Mouse (Mus musculus) frontal cortex, adult 2 months (tissue): ENCODE data around the gene Chst3. TPM values are rescaled to one million over a fixed set of nuclear protein-coding genes. Genes with fewer than 3 reads are reported as not detected.
A peak's percentile ranks its signal among the peaks of the same experiment; 100 is the strongest.
"Not testable (repeated sequence)": the region's sequence is repeated elsewhere in the genome, so short reads cannot be mapped to it uniquely, and the experiment has no call there.

Experiments
- DNase-seq, 2 experiments: peaks; one replicate each; pipeline ENCODE4 v3.0.0; 2022; ENCODE audit warnings: low spot score in 1 of 2; ENCODE audit errors: extremely low spot score in 1 of 2
- polyA plus RNA-seq: library from polyadenylated mRNA; depleted of rRNA; stranded (reverse); fragments of >200 nt; gene quantifications from 2 replicates; pipeline ENCODE4 v1.2.3, GENCODE M21; 2012; rRNA removed

Gene Chst3
- 1.8 TPM in 2 replicates for polyA plus RNA-seq

GRCm38 (mm10) chr10:60218591-60219499 lies at the start of gene Chst3:
Gene Chst3, minus strand, starts transcription at chr10:60219260.
- DNase-seq, result no peak

DNA sequence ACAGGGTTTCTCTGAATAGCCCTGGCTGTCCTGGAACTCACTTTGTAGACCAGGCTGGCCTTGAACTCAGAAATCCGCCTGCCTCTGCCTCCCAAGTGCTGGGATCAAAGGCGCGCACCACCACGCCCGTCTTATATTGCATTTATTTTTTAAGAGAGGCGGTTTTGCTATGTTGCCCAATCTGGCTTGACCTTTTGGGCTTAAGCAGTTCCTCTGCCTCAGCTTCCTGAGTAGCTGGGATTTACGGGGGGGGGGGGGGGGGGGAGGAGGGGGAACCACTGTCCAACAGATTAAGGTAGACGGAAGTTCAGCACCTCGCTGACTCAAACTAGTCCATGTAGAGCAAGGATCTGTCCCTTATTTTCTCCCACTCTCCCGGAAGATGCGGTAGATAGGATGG lies 49.7 kb upstream of the Chst3 start:
- no peak for DNase-seq

DNA sequence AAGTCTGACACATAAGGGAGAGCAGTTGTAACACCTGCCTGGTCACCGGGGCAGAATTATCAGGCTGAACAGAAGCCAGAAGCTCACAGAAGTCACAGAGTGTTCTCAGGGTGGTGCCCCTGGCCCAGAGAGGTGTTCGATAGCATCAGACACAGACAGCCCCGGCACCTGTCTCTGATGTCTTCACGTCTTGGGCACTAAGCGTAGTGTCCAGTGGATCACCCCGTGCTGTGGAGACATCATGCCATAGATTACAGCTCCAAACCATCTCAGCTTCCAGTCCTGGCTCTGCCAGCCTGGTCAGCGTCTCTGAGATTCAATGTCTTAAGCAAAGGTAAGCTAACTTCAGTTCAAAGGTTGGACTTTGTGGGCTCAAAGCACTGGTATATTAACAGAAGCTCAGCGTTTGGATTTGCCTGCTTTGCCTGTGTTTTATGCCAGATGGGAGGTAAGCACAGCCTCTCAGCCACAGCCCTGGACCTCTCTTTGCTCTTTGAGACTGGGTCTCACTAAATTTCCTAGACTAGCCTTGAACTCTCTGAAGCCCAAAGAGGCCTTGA lies 47.9 kb upstream of the Chst3 start:
- no peak for DNase-seq

GRCm38 (mm10) chr10:60265252-60265651 lies 46.2 kb upstream of the Chst3 start:
- DNase-seq, result no peak

- DNase-seq, result no peak
These were observed 44.3 kb upstream of the Chst3 start for GRCm38 (mm10) chr10:60263351-60263750.

DNA sequence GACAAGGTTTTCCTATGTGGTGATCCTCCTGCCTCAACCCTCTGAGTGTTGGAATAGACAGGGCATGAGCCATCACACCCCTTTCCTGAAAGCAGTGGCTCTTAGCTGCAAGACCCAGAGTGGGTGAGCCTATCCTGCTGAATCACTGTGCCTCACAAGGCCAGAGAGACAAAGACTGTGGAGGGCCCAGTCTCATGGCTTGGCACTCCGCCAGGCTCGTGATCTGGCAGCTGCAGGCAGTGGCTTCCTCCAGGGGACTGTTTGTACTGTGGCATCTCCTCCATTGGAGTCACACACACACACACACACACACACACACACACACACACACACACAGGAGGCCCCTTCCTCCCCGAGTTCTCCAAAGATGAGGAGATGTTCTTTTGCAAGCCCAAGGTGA lies 43.3 kb upstream of the Chst3 start:
- peak in 1 of 2 experiments; percentile 78 for DNase-seq

GRCm38 (mm10) chr10:60261530-60261929 lies 42.5 kb upstream of the Chst3 start:
- DNase-seq, result no peak

- DNase-seq, result no peak
These were observed 41.7 kb upstream of the Chst3 start for GRCm38 (mm10) chr10:60260557-60261294.

GRCm38 (mm10) chr10:60257261-60257825 lies 38.3 kb upstream of the Chst3 start:
- no peak for DNase-seq

- no peak for DNase-seq
These were observed 37.0 kb upstream of the Chst3 start for GRCm38 (mm10) chr10:60256088-60256487.

GRCm38 (mm10) chr10:60252606-60253005 lies 33.5 kb upstream of the Chst3 start:
- no peak for DNase-seq

DNA sequence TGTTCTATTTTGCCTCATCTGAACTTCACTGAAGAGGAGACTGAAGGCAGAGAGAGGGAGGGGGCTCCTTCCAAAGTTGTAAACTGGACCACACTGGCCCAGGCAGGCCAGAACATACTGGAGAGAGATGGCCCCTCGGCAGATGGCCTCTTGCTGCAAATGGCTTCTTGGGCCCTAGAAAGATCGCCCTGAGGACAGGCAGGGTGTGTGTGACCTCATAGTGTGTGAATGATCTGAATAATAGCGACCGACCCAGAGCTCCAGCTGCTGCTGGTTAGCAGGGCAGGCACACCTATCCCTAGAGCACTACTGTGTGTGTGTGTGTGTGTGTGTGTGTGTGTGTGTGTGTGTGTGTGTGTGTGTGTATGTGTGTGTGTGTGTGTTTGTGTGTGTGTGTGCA lies 33.1 kb upstream of the Chst3 start:
- no peak for DNase-seq

GRCm38 (mm10) chr10:60250426-60250965 lies 31.4 kb upstream of the Chst3 start:
- DNase-seq, result no peak

GRCm38 (mm10) chr10:60248345-60248744 lies 29.3 kb upstream of the Chst3 start:
- not testable (repeated sequence) for DNase-seq

- peak in 1 of 2 experiments; percentile 75 for DNase-seq
These were observed 27.5 kb upstream of the Chst3 start for GRCm38 (mm10) chr10:60246519-60246918.

GRCm38 (mm10) chr10:60245635-60246034 lies 26.6 kb upstream of the Chst3 start:
- no peak for DNase-seq

DNA sequence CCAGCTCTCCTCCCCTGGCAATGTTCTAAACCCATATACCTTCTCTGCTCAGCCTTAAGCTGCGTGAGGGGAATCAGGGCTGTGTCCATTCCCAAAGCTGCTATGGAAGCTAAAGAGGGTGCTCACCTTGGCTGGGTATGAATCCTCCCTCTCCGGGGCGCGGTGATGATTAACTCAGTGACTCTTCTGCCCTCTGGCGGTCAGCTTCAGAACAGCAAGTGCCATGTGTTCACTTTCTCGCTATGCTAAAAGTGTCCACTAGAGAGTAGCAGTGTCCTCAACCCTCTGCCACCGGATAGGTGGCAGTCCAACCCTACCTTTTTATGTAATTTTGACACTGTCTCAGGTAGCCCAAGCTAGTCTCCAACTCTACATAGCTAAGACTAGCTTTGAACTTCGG lies 26.0 kb upstream of the Chst3 start:
- peak; percentile 87 to 99 for DNase-seq

DNA sequence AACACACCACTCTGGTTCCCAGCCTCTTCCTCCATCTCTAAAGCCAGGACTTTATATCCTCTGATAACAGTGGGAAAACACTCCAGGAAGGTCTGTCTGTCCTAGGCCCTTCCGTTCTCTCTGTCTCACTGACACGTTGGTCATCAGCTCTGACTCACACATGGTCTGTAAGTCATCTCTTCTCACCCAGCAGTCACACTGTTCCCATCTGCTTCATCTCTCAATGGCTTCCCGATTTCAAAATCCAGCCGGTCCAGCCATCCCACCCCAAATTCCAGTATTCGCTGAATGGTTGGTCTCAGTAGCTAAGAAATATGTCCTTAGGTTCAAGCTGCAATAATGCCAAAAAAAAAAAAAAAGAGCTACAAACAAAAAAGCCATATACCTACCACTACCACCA lies 24.9 kb upstream of the Chst3 start:
- DNase-seq, result no peak

DNA sequence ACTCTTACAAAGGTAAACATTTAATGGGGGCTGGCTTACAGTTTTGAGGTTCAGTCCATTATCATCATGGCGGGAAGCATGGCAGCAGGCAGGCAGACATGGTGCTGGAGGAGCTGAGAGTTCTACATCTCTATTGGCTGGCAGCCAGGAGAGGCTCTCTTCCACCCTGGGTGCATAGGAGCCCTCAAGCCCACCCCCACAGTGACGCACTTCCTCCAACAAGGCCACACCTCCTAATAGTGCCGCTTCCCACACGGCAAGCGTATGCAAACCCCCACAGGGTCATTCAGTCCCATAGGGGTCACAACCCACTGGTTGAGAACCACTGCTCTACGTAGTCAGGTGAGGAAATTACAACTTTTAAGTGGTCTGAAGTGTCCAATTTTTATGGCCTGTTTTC lies 21.4 kb upstream of the Chst3 start:
- DNase-seq, result no peak

- DNase-seq, result peak in 1 of 2 experiments; percentile 62
These were observed 18.6 kb upstream of the Chst3 start for GRCm38 (mm10) chr10:60237475-60238154.
